Mouse (Mus musculus) bone marrow, adult 2 months (tissue): ENCODE data around the gene Tmem38b.

Source experiments
- CTCF ChIP-seq: fragments of 200-500 bp; IDR thresholded peaks from 2 replicates; pipeline ENCODE4 v1.5.1; 2011; ENCODE audit warnings: low read length, control low read depth; ENCODE audit not compliant: control insufficient read depth, insufficient read depth
- POLR2A ChIP-seq: fragments of 200-500 bp; IDR thresholded peaks from 2 replicates; pipeline ENCODE4 v1.6.1; 2011; ENCODE audit warnings: low read depth, mild to moderate bottlenecking, control low read depth, low read length, borderline replicate concordance; ENCODE audit not compliant: control insufficient read depth

DNA sequence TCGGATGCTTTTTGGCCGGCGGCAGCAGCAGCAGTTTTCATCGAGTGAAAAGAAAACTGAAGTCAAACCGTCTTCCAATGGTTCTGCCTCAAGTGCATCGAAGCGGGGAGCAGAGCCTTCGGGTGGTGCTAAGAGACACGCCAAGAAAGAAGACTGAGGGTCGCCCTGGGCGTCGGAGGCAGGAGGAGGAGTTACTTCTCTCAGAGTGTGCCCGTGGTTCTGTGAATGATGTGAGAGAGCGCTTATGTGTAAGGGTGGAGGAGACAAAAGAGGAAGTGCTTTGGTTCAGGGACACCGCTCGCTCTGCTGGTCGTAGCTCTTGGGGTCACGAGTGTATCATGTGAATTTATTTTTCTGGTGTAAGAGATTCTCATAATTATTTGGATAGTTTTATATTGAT lies 34.1 kb downstream of the Tmem38b start:
- no peak for TF ChIP-seq POLR2A
- TF ChIP-seq CTCF = no peak
